In the genomic region with DNA sequence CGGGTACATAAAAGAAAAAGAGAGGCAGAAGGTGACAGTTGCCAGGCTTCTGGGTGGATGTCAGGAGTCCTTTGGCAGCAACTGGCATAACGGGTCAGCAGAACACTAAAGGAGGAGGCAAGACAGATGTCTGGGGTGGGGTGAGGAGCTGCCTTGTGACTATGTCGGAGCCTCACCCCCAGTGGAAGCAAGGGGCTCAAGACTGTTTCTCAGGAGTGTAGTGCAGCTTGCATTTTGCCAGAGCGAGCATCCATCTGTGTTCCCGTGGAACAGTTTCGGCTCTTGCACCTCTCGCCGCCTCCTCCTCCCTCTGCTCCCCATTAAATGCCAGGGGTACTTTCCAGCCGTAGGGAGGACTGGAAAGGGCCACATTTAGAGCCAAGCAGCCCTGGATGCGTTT, we compare ENCODE assay signal across 17 mouse cellular contexts.
DNase-seq lines count a peak whose midpoint lies in the region; ATAC-seq and TF ChIP-seq lines count a peak whose summit lies in the region.
"Had no signal": no experiment of that assay in that cellular context is flagged by ENCODE, and none has a peak within 500 bp of the region (broad histone marks: within the 10 kb centered on the region; RNA-seq: fewer than 3 reads in every experiment).

No protein-coding gene starts in this region.

- no peaks in the 10 kb centered on the region for H3K4me1 ChIP-seq in liver, postnatal 0 days (ENCODE audit: insufficient read depth)
- H3K4me1 ChIP-seq: heart, embryonic 13.5 days; limb, embryonic 13.5 days; neural tube, embryonic 12.5 days had no signal

- no peak for TF ChIP-seq EP300 in liver, postnatal 0 days (IDR thresholded peaks at IDR 0.05; ENCODE audit: low read depth)

- H3K27ac ChIP-seq in liver, postnatal 0 days (ENCODE audit: low read depth), result no peak overlapping the region
- H3K27ac ChIP-seq: heart, embryonic 13.5 days; hindbrain, postnatal 0 days; limb, embryonic 13.5 days; neural tube, embryonic 12.5 days had no signal

- H3K4me2 ChIP-seq in liver, postnatal 0 days (ENCODE audit: low read depth, low read length), result no peak overlapping the region
- H3K4me2 ChIP-seq: heart, embryonic 13.5 days; limb, embryonic 13.5 days; neural tube, embryonic 12.5 days had no signal

- no peaks in the 10 kb centered on the region for H3K9me3 ChIP-seq in liver, postnatal 0 days (ENCODE audit: low read length)
- H3K9me3 ChIP-seq: heart, embryonic 13.5 days; limb, embryonic 13.5 days; neural tube, embryonic 12.5 days had no signal

- TF ChIP-seq CTCF in liver, postnatal 0 days (IDR thresholded peaks at IDR 0.05; ENCODE audit: low read depth), result no peak

- no peaks in the 10 kb centered on the region for H3K36me3 ChIP-seq in liver, postnatal 0 days (replicated peaks; ENCODE audit: insufficient read depth, low read length)
- H3K36me3 ChIP-seq: heart, embryonic 13.5 days; limb, embryonic 13.5 days; neural tube, embryonic 12.5 days had no signal

- WGBS in liver, postnatal 0 days (ENCODE audit: insufficient replicate concordance), result 68% methylated on average over 10 of the region's 10 CpGs

- no peak for ATAC-seq in liver, postnatal 0 days
- ATAC-seq: hindbrain, postnatal 0 days had no signal

- peak; percentile 35 to 37 for DNase-seq in cerebellum, postnatal 14 days
- DNase-seq in cerebellum, adult 11-12 months, result no peak
- peak; percentile 9 for DNase-seq in left cerebral cortex, adult 11 months (ENCODE audit: low spot score)
- DNase-seq in left cerebral cortex, postnatal 14 days (ENCODE audit: low spot score in 2 of 2), result no peak
- DNase-seq in layer of hippocampus, adult 9-10 months (ENCODE audit: low spot score), result peak; percentile 53
- DNase-seq in left cerebral cortex, postnatal 4 days, result peak; percentile 21
- DNase-seq in lung, postnatal 10 days, result no peak
- no peak for DNase-seq in liver, postnatal 0 days
- DNase-seq: heart, postnatal 36 days; kidney, adult 11 months; kidney, postnatal 25 days; lung, postnatal 36 days had no signal

- intact Hi-C loops in left cerebral cortex, postnatal 14 days (cut with DNase I), result no loop called here
- intact Hi-C loops in left cerebral cortex, postnatal 4 days (cut with DNase I), result no loop called here

- H3K4me3 ChIP-seq in liver, postnatal 0 days (ENCODE audit: low read depth, low read length), result no peak overlapping the region
- H3K4me3 ChIP-seq: heart, embryonic 13.5 days; limb, embryonic 13.5 days; neural tube, embryonic 12.5 days had no signal

- no peaks in the 10 kb centered on the region for H3K27me3 ChIP-seq in liver, postnatal 0 days (ENCODE audit: insufficient read depth, low read length)
- H3K27me3 ChIP-seq: CH12.LX; heart, embryonic 13.5 days; limb, embryonic 13.5 days; neural tube, embryonic 12.5 days had no signal

- H3K9ac ChIP-seq in liver, postnatal 0 days (replicated peaks), result no peak overlapping the region
- H3K9ac ChIP-seq: heart, embryonic 13.5 days; limb, embryonic 13.5 days; neural tube, embryonic 12.5 days had no signal

Comparison
In these comparisons a context has a peak if more than half of its experiments do, and no peak if none do; other contexts are left out.
1. DNase-seq: peak in cerebellum, postnatal 14 days (2 of 2), left cerebral cortex, adult 11 months (single experiment), layer of hippocampus, adult 9-10 months (single experiment) and left cerebral cortex, postnatal 4 days (single experiment); none in cerebellum, adult 11-12 months (single experiment), left cerebral cortex, postnatal 14 days (0 of 2), lung, postnatal 10 days (single experiment) and liver, postnatal 0 days (single experiment).